Mouse (Mus musculus) hematopoietic stem cell, adult 5-6 weeks (primary cell): ENCODE measurements at regions not wholly inside any gene's neighbourhood (a gene's known extent, or its start where the extent isn't known, plus 50 kb on each side); places are given as distances from the start of the nearest gene placed in this dataset.
A peak's percentile ranks its signal among the peaks of the same experiment; 100 is the strongest.

ENCODE experiments used
- ATAC-seq, 2 experiments: fragments of 125-278 bp in 1 of 2; replicated peaks in 1 of 2; 2 replicates each; pipeline ENCODE4 v1.8.0; 2016 to 2017; ENCODE audit warnings: inconsistent platforms in 2 of 2, mild to moderate bottlenecking in 2 of 2, moderate number of reproducible peaks in 2 of 2, low read depth in 1 of 2, moderate TSS enrichment in 1 of 2; ENCODE audit not compliant: low FRiP score in 2 of 2, poor library complexity in 2 of 2, severe bottlenecking in 2 of 2, insufficient read depth in 1 of 2, low TSS enrichment in 1 of 2

GRCm38 (mm10) chr15:25305801-25306200, 107.8 kb downstream of the Basp1 start:
- no peak for ATAC-seq

- ATAC-seq, result no peak
Observed at GRCm38 (mm10) chr15:25303379-25303778, 110.2 kb downstream of the Basp1 start.

GRCm38 (mm10) chr15:25302671-25303294, 110.8 kb downstream of the Basp1 start:
- ATAC-seq, result peak; percentile 41 to 43; a peak in 3 of 4 replicates

DNA sequence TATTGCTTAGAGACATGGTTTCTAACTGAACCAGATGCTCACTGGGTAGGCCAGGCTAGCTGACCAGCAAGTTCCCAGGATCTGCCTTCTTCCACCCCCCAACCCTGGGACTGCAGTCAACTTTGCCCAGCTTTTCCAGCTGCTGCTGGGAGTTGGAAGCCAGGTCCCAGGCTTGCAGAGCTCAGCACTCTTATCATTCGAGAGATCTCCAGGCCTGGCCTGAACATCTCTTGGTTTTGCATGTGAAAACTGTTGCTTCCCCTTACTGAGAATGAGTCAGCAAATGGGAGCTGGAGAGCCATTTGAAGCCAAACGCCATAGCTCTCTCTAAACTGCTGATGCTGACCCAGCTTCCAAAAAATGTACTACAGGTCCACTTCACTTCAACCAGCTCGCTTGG, 111.8 kb downstream of the Basp1 start:
- ATAC-seq, result peak; percentile 84 to 87

GRCm38 (mm10) chr15:25297278-25297677, 116.3 kb downstream of the Basp1 start:
- no peak for ATAC-seq

GRCm38 (mm10) chr15:25296714-25297113, 116.8 kb downstream of the Basp1 start:
- ATAC-seq, result no peak

GRCm38 (mm10) chr15:25295753-25296152, 117.8 kb downstream of the Basp1 start:
- no peak for ATAC-seq

DNA sequence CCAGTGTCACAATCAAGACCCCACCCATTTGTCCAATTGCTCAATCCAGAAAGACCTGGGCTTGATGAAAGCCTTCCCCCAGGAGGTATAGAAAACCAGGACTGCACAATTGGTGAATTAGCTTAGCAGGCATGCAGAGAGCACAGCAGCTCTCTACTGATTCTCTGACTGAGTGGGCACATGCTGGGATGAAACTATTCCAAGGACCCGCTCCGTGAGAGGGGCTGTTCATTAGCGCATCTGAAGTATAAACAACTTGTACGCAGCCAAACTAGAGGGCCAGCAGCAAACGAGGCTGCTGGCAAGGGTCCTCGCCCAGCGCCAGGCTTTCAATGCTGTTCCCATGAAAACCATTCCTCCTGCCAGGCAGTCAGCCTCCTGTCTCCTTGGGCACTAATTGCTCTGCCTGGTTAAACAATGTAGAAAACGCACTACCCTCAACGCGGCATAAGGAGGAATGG, 122.3 kb downstream of the Basp1 start:
- ATAC-seq, result no peak

DNA sequence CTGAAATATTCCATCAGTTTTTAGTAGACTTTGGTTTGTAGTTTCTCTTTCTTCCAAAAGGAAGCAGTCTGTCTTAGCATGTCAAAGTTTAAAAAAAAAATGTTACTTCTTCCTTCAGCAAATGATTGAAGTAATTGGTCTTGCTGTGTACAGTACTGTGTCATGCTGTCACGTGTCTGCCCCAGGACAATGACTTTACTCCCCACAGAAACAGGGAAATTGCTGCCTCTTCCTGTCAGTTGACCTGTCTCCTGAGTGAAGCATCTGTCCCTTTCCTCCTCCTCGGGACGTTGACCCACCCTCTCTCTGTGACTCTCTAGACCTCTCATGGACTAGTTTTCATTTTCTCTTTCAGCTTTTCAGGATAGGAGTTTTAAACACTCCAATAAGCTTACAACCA, 125.7 kb downstream of the Basp1 start:
- peak; percentile 68 to 73 for ATAC-seq

GRCm38 (mm10) chr15:25284354-25285199, 129.0 kb downstream of the Basp1 start:
- ATAC-seq, result no peak

DNA sequence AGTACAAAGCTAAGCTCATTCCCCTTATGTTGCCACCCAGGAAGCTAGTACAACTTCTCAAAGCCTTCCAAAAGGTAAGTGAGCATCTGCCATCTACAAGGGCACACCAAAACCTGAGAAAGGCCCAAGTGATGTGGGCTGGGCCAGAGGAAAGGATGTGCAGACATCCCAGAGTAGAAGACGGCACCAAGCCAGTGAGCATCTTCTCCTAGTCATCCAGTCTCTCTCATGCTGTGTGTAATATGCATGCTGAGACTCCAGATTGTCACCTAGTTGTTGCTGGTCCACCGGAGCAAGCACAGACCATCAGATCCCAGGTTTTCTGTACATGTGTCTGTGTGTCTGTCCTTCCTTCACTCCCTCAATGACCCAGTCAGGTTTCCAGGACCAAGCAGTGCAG, 129.9 kb downstream of the Basp1 start:
- no peak for ATAC-seq

DNA sequence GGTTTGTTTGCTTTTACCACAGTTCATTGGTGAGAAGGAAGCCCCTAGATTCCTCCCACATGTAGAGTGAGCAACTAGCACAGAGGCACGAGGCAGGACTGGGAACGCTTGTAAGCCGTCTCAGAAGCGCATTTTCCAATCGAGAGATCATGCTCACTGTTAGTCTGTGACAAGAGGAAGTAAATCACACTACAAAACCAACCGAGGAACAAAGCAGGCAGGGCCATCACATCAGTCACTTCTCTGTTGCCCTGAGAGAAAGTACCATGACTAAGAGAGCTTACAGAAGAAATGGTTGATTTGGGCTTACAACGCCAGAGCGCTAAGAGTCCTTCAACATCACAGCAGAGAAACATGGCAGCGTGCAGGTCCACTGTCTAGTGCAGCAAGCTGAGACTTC, 131.2 kb downstream of the Basp1 start:
- ATAC-seq, result peak; percentile 70 to 75

GRCm38 (mm10) chr15:25281942-25282341, 131.6 kb downstream of the Basp1 start:
- ATAC-seq, result no peak; a peak in 1 of 4 replicates

GRCm38 (mm10) chr15:25278317-25279156, 135.0 kb downstream of the Basp1 start:
- no peak for ATAC-seq

GRCm38 (mm10) chr15:25276227-25276626, 137.3 kb downstream of the Basp1 start:
- ATAC-seq, result no peak

- ATAC-seq, result no peak
Observed at GRCm38 (mm10) chr15:25271886-25272285, 141.7 kb downstream of the Basp1 start.

- ATAC-seq, result no peak
Observed at GRCm38 (mm10) chr15:25270349-25270748, 143.2 kb downstream of the Basp1 start.
